Mouse (Mus musculus) inflammation-experienced regulatory T-cells, adult 6 months (primary cell): ENCODE measurements around the gene Gprasp1. TPM values are rescaled to one million over a fixed set of nuclear protein-coding genes. Genes with fewer than 3 reads are reported as not detected.
A peak's percentile ranks its signal among the peaks of the same experiment; 100 is the strongest.
"Not testable (repeated sequence)": the region's sequence is repeated elsewhere in the genome, so short reads cannot be mapped to it uniquely, and the experiment has no call there.

ENCODE experiments used
- ATAC-seq: one replicate; pipeline ENCODE4 v1.8.0; 2017
- polyA plus RNA-seq, 3 experiments: library from polyadenylated mRNA; unstranded; fragments of 100-300 nt; shearing (Covaris generic); gene quantifications; one replicate each; pipeline ENCODE4 v1.2.1; 2017

Gprasp1 gene
- 10 to 100 TPM; 14.9 to 21.5 (median 20.9) TPM for polyA plus RNA-seq

GRCm38 (mm10) chrX:135742304-135743055 lies at the start of gene Gprasp1, which contains the start of gene Armcx5:
Gprasp1 (plus strand) TSS chrX:135742733.
Armcx5 (plus strand) TSS chrX:135742733.
- peak; percentile 98 for ATAC-seq

DNA sequence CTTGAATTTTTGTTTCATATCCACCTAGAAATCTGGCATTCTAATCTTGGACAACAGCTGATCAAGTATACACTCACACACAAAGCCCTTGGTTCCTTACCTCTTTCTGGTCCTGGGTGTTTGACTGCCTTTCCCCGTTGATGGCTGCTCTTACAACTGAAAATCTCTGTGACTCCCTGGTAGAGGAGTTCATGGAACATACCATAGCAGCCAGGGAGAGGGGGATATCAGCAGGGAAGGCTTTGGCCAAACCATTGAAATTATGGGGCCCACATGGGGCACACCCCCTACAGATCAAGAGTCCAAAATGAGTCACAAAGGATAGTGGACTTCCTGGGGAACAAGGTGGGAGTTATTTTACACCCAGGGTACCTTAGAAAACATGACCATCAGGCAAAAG lies 48.9 kb upstream of the Gprasp1 start, which contains the start of gene Tcp11x2:
Gene Tcp11x2 (minus strand): TSS at position 158 of the 400 bp plus-strand sequence.
- no peak for ATAC-seq

- no peak for ATAC-seq
These were observed 39.4 kb upstream of the Gprasp1 start for GRCm38 (mm10) chrX:135703111-135703510.

GRCm38 (mm10) chrX:135704349-135704748 lies 38.2 kb upstream of the Gprasp1 start:
- ATAC-seq = no peak

GRCm38 (mm10) chrX:135712845-135713244 lies 29.7 kb upstream of the Gprasp1 start:
- no peak for ATAC-seq

DNA sequence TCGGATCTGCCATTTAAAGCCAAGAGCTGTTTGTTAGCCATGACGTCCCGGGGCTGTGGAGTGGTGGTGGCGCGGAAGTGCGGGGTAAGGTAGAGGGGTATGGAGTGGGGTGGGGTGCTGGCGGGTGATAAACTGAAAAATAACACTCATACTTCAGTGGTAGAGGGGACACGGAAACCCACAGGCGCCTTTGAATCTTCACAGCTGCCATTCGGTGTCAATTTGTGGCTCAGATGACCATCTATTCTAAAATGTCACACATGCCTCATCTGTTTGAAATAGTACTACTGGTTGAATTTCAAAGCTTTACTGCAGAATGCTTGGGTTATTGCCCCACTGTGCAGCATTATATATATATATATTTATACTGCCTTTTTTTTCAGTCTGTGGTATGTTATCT lies 17.4 kb upstream of the Gprasp1 start, which contains the start of gene Tmsb15a:
Gene Tmsb15a (minus strand): TSS at position 101 of the 400 bp plus-strand sequence.
- ATAC-seq = no peak

DNA sequence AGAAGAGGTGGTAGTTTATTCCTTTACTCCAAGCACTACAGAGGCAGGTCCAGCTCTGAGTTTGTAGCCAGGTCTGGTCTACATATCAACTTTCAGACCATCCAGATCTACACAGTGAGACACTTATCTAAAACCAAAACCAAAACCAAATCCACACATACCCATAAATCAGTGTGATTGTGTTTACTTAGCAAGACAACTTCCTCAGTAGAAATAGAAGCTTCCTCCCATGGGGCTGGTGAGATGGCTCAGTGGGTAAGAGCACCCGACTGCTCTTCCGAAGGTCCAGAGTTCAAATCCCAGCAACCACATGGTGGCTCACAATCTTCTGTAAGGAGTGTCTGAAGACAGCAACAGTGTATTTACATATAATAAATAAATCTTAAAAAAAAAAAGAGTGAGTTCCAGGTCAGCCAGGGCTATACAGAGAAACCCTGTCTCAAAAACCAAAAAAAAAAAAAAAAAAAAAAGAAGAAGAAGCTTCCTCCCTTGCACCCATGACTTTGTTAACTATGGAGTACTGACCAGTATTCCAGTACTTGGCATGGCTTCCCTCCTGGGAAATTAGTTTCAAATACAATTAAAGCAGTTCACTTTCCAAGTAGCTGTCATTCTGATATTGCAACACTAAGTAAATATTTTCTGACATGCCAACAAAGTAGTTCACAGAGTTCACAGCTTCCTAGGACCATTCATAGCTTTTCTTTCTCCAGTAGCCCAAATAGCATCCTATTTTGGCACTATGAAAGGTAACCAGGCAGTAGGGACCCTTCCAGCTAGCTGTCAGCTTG lies 3.6 kb upstream of the Gprasp1 start:
- ATAC-seq = no peak

DNA sequence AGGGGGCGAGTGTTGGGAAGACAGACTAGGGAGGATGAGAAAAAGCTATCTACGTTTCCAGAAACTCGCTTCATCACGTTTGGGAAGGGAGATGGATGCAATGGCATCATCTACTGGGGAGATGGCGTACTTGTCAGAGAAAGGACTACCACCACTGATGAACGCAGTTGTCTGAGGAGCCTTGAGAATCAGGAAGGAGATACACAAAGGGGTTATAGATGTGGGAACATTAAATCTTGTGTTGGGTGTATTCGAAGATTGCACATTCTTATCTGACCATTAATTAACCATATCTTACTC lies 473 bp downstream of the Gprasp1 start:
- ATAC-seq = peak; percentile 2

DNA sequence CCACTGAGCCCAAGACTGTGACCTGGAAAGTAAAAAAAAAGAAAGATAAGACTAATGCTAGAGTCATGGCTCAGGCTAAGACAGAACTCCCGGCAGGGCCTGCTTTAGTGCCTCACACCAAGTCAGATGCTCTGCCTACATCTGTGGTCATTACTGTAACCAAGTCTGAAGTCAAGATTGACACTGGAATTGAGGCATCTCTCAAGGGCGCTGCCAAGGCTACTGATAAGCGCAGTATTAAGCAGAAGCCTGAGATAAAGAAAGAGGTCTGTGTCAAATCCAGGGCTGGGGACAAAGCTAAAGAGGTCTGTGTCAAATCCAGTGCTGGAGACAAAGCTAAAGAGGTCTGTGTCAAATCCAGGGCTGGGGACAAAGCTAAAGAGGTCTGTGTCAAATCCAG lies 2.8 kb downstream of the Gprasp1 start:
- not testable (repeated sequence) for ATAC-seq

DNA sequence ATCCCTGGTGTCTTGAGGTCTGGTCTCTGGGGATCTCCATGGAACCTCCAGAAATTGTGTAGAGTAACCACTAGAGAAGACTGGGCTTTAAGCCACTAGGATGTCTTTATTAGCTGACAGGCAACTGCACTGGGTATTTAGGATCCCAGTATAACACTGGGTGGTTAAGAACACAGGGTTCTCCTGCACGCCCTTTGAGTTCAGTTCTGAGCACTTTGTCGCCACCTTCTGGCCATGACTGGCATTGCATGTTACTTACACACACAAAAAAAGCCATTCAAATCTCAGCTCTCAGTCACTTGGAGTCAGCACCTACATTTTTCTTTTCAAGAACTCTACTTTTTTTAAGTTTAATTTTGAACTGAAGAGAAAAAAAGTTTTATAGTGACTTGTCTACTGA lies 10.3 kb downstream of the Gprasp1 start:
- ATAC-seq = peak; percentile 82

GRCm38 (mm10) chrX:135761707-135762106 lies 19.2 kb downstream of the Gprasp1 start:
- no peak for ATAC-seq

GRCm38 (mm10) chrX:135768043-135768548 lies 25.6 kb downstream of the Gprasp1 start:
- no peak for ATAC-seq

DNA sequence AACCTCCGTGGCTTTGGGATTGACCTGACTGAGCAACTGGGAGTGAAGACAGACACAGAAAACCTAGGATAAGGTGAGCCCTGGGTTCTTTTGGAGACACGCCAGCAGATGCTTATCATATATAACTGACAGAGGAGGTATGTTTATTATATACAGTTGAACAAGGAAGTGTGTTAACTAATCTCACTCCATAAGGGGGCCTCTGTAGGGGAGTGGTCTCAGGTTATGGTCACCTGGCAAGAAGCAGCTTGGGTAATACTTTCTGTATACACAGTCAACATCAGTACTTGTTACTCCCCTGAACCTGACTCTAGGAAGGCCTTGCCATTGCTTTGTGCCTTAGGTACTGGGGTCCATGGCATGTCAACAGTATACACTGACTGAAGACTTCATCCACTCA lies 26.0 kb downstream of the Gprasp1 start:
- no peak for ATAC-seq

GRCm38 (mm10) chrX:135791536-135791935 lies 49.0 kb downstream of the Gprasp1 start:
- ATAC-seq = no peak

DNA sequence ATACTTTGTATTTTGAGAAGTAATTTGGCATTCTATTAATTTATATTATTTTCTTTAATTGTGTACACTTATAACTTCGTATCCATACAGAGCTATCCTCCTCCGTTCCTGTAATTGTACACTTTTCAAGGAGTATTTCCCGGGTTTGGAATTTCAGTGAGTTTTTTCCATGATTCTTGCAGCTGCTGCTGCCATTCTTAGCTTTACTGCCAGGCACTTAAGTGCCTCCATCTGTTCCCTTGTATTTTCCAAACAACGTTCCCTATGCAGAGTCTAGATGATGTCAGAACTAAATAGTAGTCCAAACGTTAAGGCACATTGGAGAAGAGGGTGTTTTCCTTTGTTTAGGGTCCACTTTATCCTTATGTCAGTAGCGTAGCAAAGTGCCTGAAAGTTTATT lies 49.8 kb downstream of the Gprasp1 start:
- ATAC-seq = no peak

DNA sequence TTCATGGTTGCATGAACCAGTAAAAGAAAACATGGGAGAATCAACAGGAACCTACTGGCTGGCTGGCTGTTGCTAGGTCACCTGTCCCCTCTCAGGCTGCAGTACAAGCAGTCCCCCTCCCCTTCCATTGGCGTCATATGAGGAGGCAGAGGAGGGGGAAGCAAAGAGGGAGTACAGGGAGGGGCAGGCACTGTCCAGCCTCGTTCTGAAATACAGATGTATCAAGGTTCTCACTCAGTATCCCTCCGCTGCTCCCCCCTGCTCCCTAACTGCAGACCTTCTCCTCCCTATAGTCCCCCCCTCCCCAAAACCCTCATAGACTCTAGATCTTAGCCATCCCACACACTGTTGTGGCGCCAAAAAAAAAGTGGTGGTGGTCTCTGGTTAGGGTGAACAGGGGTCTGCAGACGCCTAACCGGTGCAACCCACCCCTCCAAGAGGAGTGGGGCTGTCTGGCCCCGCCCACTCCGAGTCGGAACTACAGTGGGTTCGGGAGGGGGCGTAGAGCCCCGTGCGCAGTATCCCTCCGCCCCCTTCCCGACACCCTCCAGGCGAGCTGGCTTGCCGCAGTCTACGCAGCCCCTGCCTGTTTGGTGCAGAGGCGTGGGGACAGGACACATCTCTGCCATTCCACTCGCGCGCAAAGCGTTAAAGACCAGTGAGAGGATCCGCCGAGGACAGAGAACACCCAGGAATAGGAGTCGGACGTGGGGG lies 53.2 kb downstream of the Gprasp1 start:
- ATAC-seq = peak; percentile 56

- ATAC-seq = peak; percentile 32
These were observed 54.0 kb downstream of the Gprasp1 start for GRCm38 (mm10) chrX:135796305-135797211.

DNA sequence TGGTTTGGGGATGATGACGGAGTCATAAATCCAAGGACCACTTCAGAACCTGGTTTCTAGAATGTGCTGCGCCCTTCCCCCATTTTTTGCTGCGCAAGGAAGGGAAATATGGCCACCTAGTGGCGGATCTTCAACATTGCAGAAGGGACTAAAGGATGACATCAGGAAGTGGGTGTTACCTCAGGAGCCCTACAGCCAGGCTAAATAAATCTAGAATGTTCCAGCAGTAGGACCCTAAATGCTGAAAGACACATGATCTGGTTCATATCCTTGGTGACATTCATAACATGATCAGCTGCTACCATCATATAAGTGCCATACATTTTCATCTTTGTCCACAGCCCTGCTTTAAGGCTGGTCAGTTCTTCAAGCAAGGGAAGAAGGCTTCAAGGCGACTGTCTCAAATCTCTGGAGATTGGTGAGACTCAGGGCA lies 54.7 kb downstream of the Gprasp1 start, which contains the start of gene Bhlhb9:
Gene Bhlhb9 (plus strand): TSS at position 383 of the 433 bp plus-strand sequence.
- ATAC-seq = peak; percentile 87

DNA sequence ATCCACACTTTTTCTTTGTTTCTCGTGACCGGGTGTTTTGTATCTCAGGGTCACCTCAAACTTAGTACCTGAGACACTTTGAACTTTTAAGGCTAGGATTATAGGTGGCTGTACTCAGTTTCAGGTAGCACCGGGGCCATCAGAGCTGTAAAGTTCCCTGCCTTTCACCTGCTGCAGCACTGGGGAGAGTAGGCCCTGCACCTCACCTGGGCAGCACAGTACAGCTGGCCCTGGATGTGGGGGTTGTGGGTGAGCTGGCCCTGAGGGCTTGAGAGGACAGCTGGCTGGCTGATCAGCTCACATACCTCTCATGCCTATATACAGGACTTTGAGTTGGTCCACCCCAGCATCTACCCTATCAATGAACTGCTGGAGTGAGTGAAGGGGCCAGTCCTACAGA lies 61.6 kb downstream of the Gprasp1 start:
- no peak for ATAC-seq

- peak; percentile 80 for ATAC-seq
These were observed 63.2 kb downstream of the Gprasp1 start for GRCm38 (mm10) chrX:135805780-135806179.

DNA sequence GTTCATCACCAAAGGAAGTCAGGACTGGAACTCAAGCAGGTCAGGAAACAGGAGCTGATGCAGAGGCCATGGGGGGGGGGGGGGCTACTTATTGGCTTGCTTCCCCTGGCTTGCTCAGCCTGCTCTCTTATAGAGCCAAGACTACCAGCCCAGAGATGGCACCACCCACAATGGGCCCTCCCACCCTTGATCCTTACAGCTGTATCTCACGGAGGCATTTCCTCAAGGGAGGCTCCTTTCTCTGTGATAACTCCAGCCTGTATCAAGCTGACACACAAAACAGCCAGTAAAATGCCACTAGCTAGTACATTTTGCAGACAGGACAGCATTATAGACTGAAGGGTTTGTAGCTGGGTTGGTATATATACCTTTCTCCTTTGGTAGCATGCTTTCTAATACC lies 93.4 kb downstream of the Gprasp1 start:
- not testable (repeated sequence) for ATAC-seq

DNA sequence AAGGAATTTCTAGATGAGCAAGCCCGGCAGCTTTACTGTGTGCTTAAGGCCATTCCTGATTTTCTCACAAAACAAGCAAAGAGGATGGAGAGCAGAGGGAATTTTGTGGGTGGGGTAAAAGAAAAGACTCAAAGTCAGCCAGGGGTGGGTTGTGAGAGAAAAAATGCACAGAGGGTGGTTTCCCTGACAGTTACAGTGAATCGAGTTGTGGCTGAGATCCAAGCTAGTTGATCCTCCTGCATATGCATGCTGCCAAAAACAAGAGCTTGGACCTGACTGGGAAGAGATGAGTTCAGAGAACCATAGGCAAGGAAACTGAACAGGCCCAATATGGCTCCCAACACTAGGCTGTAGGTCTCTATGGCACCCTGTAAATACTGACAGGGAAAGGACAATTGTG lies 95.4 kb downstream of the Gprasp1 start:
- no peak for ATAC-seq
